Mouse (Mus musculus): ENCODE measurements around the gene Itpkb.

GRCm38 (mm10) chr1:180324271-180324670, 6.0 kb upstream of the Itpkb start:
- TF ChIP-seq POLR2AphosphoS2 (IDR thresholded peaks at IDR 0.05; ENCODE audit: low read depth, low read length) (no peak), ETS1 (conservative IDR thresholded peaks at IDR 0.05; ENCODE audit: low read depth, low read length) (no peak), CTCF (conservative IDR thresholded peaks at IDR 0.05 in 1 of 2, IDR thresholded peaks at IDR 0.05 in 1 of 2; ENCODE audit: low read depth in 2 of 2, low read length in 2 of 2) (no peak), POLR2A (IDR thresholded peaks at IDR 0.05; ENCODE audit: low read depth, low read length) (no peak), ELF1 (IDR thresholded peaks at IDR 0.05; ENCODE audit: low read depth, low read length) (no peak), MAX (IDR thresholded peaks at IDR 0.05; ENCODE audit: low read length) (no peak)

Data from CH12.LX (cell line).